Mouse (Mus musculus): Measurements from ENCODE around the gene Pde4d.
"Not testable (repeated sequence)": the region's sequence is repeated elsewhere in the genome, so short reads cannot be mapped to it uniquely, and the experiment has no call there.

DNA sequence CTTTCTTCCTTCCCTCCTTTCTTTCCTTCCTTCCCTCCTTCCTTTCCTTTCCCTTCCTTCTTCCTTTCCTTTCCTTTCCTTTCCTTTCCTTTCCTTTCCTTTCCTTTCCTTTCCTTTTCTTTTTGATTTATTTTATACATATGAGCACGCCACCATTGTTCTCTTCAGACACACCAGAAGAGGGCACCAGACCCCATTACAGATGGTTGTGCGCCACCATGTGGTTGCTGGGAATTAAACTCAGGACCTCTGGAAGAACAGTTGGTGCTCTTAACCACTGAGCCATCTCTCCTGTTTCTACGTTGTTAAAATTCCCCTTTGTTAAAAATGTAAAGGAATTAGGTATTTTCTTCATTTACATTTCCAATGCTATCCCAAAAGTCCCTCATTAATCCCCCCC, 347.9 kb downstream of the Pde4d start:
- TF ChIP-seq CTCF, POLR2A (IDR thresholded peaks at IDR 0.05; ENCODE audit: insufficient read depth, low read depth, low read length): not testable (repeated sequence)
